Mouse (Mus musculus): ENCODE data around the gene Dad1.
"Not testable (repeated sequence)": the region's sequence is repeated elsewhere in the genome, so short reads cannot be mapped to it uniquely, and the experiment has no call there.

Dad1 gene

DNA sequence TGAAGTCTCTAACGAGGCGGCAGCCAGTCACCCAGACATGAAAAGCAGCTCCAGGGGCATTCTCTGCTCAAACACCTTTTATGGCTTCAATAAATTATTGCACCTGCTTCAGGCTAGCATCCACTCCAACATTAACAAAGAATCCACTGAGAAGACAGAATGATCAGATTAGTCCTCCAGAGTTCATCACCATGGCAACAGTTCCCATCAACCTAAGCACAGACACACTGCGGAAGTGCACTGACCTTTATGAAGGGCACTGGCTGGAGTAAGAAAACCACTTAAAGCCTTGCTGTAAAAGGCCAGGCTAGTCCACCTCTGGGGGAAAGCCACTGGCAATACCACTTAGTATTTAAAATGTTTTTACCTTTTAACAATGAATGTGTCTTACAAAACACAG, 9.7 kb downstream of the Dad1 start:
- peak; percentile 42 for DNase-seq

DNA sequence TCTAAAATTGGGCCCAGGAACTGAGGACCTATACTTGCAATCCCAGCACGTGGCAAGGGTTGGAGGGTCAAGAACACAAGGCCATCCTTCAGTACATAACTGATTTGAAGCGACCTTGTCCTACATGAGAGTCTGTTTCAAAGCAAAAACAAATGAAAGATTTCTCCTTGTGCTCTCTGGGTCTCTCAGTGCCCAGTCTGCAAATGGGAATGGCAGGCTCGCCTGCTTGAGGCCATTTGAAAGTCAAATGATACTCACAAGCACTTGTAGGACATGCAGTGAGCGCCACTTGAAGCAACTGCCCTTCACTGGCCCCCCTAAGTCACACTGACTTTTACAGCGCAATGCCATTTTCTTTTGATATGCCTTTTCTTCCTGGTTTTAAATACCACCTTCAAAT, 13.4 kb downstream of the Dad1 start:
- DNase-seq, result no peak

DNA sequence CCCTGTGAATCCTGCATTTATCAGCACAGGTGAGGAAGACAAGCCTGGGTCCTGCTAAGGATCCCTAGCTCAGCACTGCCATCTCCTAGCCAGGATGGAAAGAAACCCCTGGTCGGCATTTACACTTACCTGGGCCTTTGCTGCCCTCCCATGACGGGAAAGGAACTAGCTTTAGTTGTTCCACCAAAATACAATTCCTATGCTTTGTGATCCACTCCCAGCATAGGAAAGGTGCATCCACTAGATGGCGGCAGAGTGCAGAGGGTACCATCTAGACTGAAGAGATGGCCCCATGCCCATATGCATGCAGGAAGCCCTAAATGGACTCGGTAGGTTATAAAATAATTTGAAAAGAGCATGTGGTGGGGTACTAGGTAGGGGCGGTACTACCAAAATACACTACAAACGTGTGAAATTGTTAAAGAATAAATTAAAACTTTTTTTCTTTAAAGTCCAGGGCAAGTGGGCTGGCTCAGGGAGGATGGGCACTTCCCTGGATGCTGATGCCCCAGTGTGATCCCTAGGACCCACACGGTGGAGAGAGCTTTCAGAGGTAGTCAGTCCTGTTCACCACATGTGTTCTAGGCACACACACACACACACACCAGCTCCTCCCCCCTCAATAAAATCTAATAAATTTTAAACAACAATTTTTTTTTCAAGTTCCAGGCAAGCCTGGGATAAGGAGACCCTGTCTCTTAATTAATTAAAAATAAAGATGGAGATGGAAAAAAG, 14.7 kb downstream of the Dad1 start:
- peak; percentile 89 for DNase-seq

DNA sequence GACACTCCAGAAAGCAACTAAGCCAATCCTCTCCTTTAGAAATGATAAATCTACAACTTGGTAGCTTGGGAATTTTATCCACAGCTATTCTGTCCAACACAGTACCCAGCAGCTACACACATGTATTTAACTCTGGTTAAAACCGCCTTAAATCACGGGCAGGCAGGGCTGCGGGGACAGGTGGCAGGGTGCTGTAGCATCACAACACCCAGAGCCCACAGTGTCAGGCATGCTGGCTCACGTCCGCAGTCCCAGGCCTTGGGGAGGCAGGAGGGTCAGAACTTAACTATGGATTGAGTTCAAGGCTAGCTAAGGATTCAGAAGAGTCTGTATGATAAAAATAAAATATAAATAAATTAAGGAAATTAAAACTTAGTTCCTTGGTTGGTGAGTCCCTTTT, 17.0 kb downstream of the Dad1 start:
- DNase-seq, result no peak

- no peak for DNase-seq
Observed at GRCm38 (mm10) chr14:54235825-54236540, 17.9 kb downstream of the Dad1 start.

- no peak for DNase-seq
Observed at GRCm38 (mm10) chr14:54234231-54235040, 19.5 kb downstream of the Dad1 start.

DNA sequence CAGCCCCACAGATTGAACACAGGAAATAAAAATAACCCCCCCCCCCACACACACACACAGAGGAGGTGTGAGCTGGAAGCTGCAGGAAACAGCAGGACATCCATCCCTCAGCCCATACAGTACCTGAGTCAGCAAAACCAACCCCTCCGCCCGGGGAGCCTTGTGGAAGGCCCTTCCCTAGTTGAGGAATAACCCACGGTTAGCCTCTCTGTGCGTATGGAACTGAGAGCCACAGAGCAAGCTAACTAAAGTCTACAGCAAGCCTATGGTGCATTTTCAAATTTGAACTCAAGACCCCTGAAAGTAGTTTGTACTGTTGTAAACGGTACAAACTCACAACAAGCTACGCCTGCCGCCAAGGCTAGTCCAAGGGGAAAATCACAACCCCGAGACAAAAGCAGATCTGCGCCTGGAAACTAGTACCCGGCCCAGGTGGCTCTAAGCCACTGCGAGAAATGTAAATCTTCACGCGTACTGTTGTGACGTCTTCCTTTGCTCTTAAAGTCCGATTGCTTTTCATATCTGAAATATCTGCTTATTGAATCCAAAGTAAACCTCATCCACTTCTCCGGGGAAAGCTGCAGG, 20.3 kb downstream of the Dad1 start:
- no peak for DNase-seq

DNA sequence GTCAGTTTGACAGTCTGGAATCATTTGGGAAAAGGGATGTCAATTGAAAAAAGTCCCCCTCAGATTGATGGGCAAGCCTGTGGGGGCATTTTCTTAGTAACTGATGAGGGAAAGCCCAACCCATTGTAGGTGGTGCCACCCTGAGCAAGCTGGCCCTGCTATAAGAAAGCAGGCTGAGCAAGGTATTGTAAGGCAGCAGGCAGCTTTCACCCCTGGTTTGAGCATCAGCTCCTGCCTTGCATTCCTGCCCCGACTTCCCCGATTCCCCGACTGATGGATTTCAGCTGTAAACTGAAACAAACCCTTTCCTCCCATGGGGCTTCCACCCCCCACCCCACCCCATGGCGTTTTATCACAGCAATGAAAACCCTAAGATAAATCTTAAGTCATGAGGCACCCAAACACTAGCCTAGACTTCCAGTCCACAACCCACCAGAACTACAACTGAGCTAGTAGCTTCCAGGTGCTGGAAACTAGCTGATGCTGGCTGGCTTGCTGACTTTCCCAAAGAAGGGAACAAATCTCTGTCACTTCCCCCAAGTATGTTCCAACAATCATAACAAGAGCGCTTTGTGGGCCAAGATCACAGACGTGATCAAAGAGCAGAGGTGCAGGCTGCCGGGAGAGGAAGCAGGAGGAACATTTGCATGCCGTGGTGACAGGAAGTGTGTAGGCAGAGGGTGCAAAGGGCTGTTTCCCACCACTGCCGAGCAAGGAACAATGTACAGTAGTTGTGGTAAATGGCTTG, 20.9 kb downstream of the Dad1 start:
- peak; percentile 59 for DNase-seq

DNA sequence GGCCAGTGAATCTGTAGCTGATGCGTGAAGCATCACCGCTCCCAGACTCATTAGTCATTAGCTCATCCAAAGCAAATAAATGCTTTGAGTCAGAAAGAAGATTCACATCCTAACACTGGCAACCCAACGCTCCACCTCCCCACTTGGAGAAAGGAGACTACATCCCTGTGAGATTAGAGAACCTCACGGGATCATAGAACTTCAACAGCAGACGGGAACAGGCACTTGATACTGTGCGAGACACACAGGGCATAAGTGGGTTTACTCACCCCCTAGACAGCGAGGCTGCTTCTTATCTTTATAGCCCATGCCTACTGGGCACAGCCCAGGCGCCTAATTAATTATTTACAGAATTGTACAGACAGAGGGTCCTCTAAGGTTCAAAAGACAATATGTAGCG, 21.8 kb downstream of the Dad1 start:
- no peak for DNase-seq

- no peak for DNase-seq
Observed at GRCm38 (mm10) chr14:54231176-54231956, 22.5 kb downstream of the Dad1 start.

DNA sequence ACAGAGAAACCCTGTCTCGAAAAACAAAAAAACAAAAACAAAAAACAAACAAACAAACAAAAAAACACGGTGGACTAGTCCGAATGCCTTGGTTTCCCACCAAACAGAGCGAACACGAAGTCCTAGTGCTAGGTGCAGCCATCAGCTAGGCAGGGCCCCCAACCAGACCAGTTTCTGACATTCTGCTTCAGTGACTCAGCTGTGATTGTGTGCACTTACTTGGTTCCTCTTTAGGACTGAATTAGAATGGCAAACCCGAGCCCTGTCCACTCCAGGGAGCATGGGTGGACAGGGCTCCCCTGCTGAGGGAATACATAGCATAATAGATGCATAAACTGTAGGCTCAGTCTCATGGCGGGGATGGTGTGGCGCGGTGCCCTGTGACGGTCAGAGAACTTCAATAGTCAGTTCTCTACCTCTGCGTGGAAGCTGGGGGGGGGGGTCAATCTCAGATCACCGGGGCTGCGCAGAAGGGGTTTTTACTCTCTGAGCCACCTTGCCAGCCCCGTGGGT, 23.2 kb downstream of the Dad1 start:
- no peak for DNase-seq

DNA sequence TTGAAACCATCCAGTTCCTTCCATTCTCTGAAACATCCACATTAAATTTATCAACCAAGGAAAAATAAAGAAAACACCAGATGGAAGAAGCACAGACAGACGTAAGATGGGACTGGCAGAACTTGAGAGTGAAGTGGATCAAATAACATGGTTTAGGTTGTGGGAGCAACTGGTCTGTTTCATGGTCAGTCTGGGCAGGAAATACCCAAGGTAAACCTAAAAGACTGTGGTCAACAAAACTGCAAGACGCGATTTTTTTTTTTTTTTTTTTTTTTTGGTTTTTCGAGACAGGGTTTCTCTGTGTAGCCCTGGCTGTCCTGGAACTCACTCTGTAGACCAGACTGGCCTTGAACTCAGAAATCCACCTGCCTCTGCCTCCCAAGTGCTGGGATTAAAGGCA, 24.1 kb downstream of the Dad1 start:
- DNase-seq, result not testable (repeated sequence)

DNA sequence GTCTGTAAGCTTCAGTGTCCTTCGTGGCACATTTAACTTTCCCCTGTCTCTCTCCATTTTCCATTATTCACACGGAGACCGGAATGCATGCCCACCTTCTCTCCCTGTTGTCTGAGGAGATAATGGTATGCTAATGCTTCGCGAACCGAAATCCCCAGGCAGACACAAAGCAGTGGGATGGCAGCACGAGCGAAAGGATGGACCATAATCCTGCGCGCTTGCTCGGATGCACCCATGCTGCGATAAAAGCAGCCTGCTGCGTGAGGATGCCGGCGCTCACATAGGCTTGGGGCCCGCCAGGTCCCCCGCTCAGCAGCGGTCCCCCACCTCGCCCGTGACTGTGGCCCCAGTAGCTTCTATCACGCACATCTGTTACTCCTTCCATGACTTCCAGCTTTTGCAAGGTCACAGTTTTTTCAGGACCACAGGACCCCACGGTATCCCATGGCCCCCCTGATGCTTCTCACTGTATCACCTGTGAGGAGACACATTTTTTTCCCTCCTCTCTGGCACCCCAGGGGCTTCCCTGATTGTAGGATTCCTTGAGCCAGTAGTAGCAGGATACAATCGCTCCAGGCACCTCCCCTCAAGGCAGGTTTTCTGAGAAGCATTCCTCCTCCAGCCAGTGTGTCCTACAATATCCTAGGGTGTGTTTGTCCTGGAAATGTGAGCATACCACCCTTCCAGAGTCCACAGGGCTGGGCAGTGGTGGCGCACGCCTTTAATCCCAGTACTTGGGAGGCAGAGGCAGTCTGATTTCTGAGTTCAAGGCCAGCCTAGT, 24.8 kb downstream of the Dad1 start:
- no peak for DNase-seq

GRCm38 (mm10) chr14:54228501-54228900, 25.4 kb downstream of the Dad1 start:
- no peak for DNase-seq

GRCm38 (mm10) chr14:54227911-54228451, 25.9 kb downstream of the Dad1 start:
- DNase-seq, result peak; percentile 76

GRCm38 (mm10) chr14:54226911-54227811, 26.7 kb downstream of the Dad1 start:
- peak; percentile 72 for DNase-seq

- DNase-seq, result no peak
Observed at GRCm38 (mm10) chr14:54225725-54226124, 28.2 kb downstream of the Dad1 start.

DNA sequence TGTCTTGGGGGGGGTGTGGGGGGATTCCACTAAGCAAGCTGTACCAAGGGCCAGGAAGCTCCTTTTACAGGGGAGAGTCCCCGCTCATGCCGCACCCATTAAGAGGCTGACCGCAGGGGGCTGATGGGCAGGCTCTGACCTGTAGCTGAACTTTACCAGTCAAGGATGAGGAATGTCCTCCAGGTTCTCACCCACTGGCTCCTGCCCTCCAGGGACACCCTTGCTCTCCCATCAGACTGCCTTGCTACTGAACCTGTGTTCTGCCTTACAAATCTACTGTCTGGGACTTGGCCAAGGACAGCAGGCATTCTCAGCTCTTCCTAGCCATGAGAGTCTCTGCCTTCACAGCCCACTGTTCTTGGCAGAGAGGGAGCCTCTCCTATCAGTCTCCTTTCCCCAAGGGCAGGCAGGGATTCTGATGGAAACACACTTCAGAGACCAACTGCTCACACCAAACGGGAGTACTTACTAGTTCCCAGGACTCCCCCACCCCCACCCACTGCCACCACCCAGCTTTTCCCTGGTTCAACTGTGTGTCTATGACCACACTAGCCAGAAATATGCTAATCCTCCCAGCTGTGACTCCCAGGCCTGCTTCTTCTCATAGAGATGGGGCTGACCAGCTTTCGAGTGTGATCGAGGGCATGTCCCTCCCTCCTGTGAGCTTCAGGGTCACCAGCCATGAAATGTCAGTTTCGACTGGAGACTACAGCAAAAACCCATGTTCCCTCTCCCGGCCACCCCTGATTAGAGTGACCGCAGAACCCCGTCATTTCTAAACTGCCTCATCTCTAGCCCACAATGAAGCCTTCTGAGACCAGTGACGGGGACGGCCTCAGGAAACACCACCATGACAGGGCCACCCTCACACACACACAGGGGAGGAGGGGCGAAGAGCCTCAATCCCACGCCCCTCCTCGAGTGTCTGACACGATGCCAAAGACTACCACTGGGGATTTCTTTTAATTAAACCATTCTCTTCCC, 29.1 kb downstream of the Dad1 start:
- no peak for DNase-seq
